Mouse (Mus musculus): ENCODE results near the gene Mroh3. TPM values are rescaled to one million over a fixed set of nuclear protein-coding genes. Genes with fewer than 3 reads are reported as not detected.

Mroh3 gene
- total and polyA plus RNA-seq, 3 experiments: not detected

DNA sequence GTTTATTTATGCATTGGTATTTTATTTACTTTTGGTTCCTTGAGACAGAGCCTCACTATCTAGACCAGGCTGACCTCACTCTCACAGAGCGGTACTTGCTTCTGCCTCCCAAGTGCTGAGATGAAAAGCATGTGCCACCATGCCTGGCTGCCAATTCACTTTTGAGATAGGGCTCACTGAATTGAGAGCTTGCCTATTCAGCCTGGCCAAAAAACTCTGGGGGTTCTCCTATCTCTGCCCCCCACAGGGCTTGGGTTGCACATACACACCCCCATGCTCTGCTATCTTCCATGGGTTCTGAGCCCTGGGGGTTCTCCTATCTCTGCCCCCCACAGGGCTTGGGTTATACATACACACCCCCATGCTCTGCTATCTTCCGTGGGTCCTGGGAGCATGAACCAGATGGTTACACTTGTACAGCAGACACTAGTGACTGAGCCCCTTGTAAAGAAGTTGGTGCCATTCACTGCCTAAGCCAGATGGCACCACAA lies 33.1 kb downstream of the Mroh3 start (continued):
- no peak for TF ChIP-seq GABPA (IDR thresholded peaks at IDR 0.05; ENCODE audit: low read depth, low read length)
- TF ChIP-seq ZMIZ1 (IDR thresholded peaks at IDR 0.05; ENCODE audit: low read depth, low read length): 0 out of 2 replicates have a peak, but pooled peaks have one; percentile 35
- TF ChIP-seq MAFK (IDR thresholded peaks at IDR 0.05; ENCODE audit: borderline replicate concordance, low read depth, low read length): peak; percentile 64; the same call in 1 of the 2 replicates
- no peak for TF ChIP-seq MEF2A (IDR thresholded peaks at IDR 0.05; ENCODE audit: extremely low read depth, insufficient replicate concordance, low read depth, low read length, poor library complexity, severe bottlenecking)
- TF ChIP-seq CTCF (IDR thresholded peaks at IDR 0.05 in 2 of 3, conservative IDR thresholded peaks at IDR 0.05 in 1 of 3; ENCODE audit: control insufficient read depth in 1 of 3, insufficient read depth in 1 of 3, low read depth in 2 of 3, low read length in 3 of 3, poor library complexity in 1 of 3, severe bottlenecking in 1 of 3): no peak
- peak; percentile 88 for TF ChIP-seq MXI1 (IDR thresholded peaks at IDR 0.05; ENCODE audit: low read depth, low read length)
- peak; percentile 82 for TF ChIP-seq BHLHE40 (IDR thresholded peaks at IDR 0.05; ENCODE audit: borderline replicate concordance, low read depth, low read length)
- TF ChIP-seq USF2 (IDR thresholded peaks at IDR 0.05; ENCODE audit: borderline replicate concordance in 1 of 2, insufficient read depth in 1 of 2, low read depth in 1 of 2, low read length in 2 of 2): no peak

DNA sequence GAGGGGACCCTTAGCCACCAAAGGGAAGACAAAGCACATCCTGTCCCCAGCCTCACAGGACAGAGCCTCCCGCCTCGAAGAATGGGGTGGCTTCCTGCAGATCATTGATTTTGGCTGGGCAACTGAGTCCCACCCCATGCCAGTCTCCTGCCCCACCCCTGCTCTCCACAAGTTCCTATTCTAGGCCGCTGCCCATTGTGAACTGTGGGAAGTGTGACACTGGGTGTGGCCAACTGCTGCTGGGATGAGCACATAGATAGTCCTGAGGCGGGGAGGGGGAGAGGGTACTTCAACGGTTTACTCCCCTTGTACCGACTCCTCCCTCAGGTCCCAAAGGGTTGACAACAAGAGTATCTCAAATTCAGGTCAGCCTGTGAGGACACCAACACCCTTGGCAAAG lies 33.9 kb downstream of the Mroh3 start:
- peak overlapping the region; percentile 47 for H3K9ac ChIP-seq (ENCODE audit: control insufficient read depth, low read depth, low read length, poor library complexity, severe bottlenecking)
- peaks cover 22 to 34% of the 10 kb centered on the region in 2 experiments for H3K4me1 ChIP-seq (ENCODE audit: control insufficient read depth in 1 of 2, insufficient read depth in 2 of 2, low read length in 2 of 2)

More for the DNA sequence above, 33.9 kb downstream of the Mroh3 start:
- H3K4me3 ChIP-seq (ENCODE audit: control insufficient read depth in 1 of 2, insufficient read depth in 1 of 2, low read depth in 2 of 2, low read length in 2 of 2): peak overlapping the region; percentile 9 to 16; a peak in 3 of 4 replicates
- peaks cover 0 to 22% of the 10 kb centered on the region in 2 experiments; a peak in 2 of 4 replicates for H3K36me3 ChIP-seq (ENCODE audit: control insufficient read depth in 1 of 2, insufficient read depth in 2 of 2, low read length in 2 of 2)
- peak overlapping the region; percentile 76 for H3K27ac ChIP-seq (ENCODE audit: control insufficient read depth, low read depth, low read length)
- no peaks in the 10 kb centered on the region for H3K9me3 ChIP-seq (replicated peaks; ENCODE audit: insufficient read depth, low read length)
- peak; percentile 83 for DNase-seq (ENCODE audit: low read depth, low spot score)
- TF ChIP-seq MXI1 (IDR thresholded peaks at IDR 0.05; ENCODE audit: low read depth, low read length): no peak
- no peak for TF ChIP-seq TAL1 (IDR thresholded peaks at IDR 0.05; ENCODE audit: low read length)
- TF ChIP-seq CHD1 (IDR thresholded peaks at IDR 0.05; ENCODE audit: low read depth, low read length): no peak
- TF ChIP-seq SMC3 (IDR thresholded peaks at IDR 0.05; ENCODE audit: low read depth, low read length): no peak
- 0 out of 2 replicates have a peak, but pooled peaks have one; percentile 51 for TF ChIP-seq MAZ (IDR thresholded peaks at IDR 0.05; ENCODE audit: low read depth, low read length)
- 0 out of 2 replicates have a peak, but pooled peaks have one; percentile 22 for TF ChIP-seq HCFC1 (IDR thresholded peaks at IDR 0.05; ENCODE audit: low read depth, low read length)
- TF ChIP-seq ZNF384 (IDR thresholded peaks at IDR 0.05; ENCODE audit: low read depth, low read length): no peak
- no peak for TF ChIP-seq TBP (IDR thresholded peaks at IDR 0.05; ENCODE audit: low read depth, low read length)
- TF ChIP-seq TCF12 (IDR thresholded peaks at IDR 0.05; ENCODE audit: low read depth, low read length): peak; percentile 48; the same call in 1 of the 2 replicates
- TF ChIP-seq USF2 (IDR thresholded peaks at IDR 0.05; ENCODE audit: borderline replicate concordance in 1 of 2, insufficient read depth in 1 of 2, low read depth in 1 of 2, low read length in 2 of 2): no peak
- no peak for TF ChIP-seq NRF1 (IDR thresholded peaks at IDR 0.05; ENCODE audit: insufficient read depth, low read depth, low read length, poor library complexity, severe bottlenecking)
- peak; percentile 41; the same call in 1 of the 2 replicates for TF ChIP-seq SIN3A (IDR thresholded peaks at IDR 0.05; ENCODE audit: low read length)
- peak in 1 of 2 experiments; percentile 34; a peak in 1 of 4 replicates for TF ChIP-seq POLR2A (IDR thresholded peaks at IDR 0.05; ENCODE audit: control insufficient read depth in 1 of 2, insufficient read depth in 1 of 2, low read depth in 1 of 2, low read length in 2 of 2, poor library complexity in 1 of 2)
- peak; percentile 67 for TF ChIP-seq ETS1 (IDR thresholded peaks at IDR 0.05; ENCODE audit: low read depth, low read length)
- peak; percentile 76 for TF ChIP-seq MYB (IDR thresholded peaks at IDR 0.05; ENCODE audit: low read depth, low read length)
- TF ChIP-seq EP300 (IDR thresholded peaks at IDR 0.05; ENCODE audit: low read depth in 1 of 2, low read length in 2 of 2): peak in 1 of 2 experiments; percentile 87; a peak in 3 of 4 replicates
- TF ChIP-seq ZC3H11A (IDR thresholded peaks at IDR 0.05; ENCODE audit: low read depth, low read length): no peak
- no peak for TF ChIP-seq MAX (IDR thresholded peaks at IDR 0.05; ENCODE audit: low read length)
- TF ChIP-seq RAD21 (IDR thresholded peaks at IDR 0.05; ENCODE audit: low read depth, low read length): no peak
- TF ChIP-seq JUND (IDR thresholded peaks at IDR 0.05; ENCODE audit: low read depth, low read length): no peak
- no peak for TF ChIP-seq ZKSCAN1 (IDR thresholded peaks at IDR 0.05; ENCODE audit: low read depth, low read length)
- TF ChIP-seq ELF1 (IDR thresholded peaks at IDR 0.05; ENCODE audit: low read depth, low read length): no peak
- no peaks in the 10 kb centered on the region for H3K27me3 ChIP-seq (ENCODE audit: control insufficient read depth in 1 of 2, insufficient read depth in 2 of 2, low read length in 2 of 2)
- H3K79me2 ChIP-seq (ENCODE audit: control insufficient read depth, insufficient read depth, low read length, poor library complexity): no peaks in the 10 kb centered on the region
